Mouse (Mus musculus) layer of hippocampus, postnatal 36 days (tissue): ENCODE data around the gene Nkx2-2. TPM values are rescaled to one million over a fixed set of nuclear protein-coding genes. Genes with fewer than 3 reads are reported as not detected.
"Not testable (repeated sequence)": the region's sequence is repeated elsewhere in the genome, so short reads cannot be mapped to it uniquely, and the experiment has no call there.

Source experiments
- DNase-seq, 2 experiments: peaks; one replicate each; pipeline ENCODE4 v3.0.0; 2022
- total RNA-seq, 2 experiments: library from RNA; stranded (reverse); gene quantifications; 2 replicates each; pipeline ENCODE4 v1.2.3; 2021

Nkx2-2 gene
- total RNA-seq, 2 experiments from 2014 or later = 6.4 to 6.6 TPM

DNA sequence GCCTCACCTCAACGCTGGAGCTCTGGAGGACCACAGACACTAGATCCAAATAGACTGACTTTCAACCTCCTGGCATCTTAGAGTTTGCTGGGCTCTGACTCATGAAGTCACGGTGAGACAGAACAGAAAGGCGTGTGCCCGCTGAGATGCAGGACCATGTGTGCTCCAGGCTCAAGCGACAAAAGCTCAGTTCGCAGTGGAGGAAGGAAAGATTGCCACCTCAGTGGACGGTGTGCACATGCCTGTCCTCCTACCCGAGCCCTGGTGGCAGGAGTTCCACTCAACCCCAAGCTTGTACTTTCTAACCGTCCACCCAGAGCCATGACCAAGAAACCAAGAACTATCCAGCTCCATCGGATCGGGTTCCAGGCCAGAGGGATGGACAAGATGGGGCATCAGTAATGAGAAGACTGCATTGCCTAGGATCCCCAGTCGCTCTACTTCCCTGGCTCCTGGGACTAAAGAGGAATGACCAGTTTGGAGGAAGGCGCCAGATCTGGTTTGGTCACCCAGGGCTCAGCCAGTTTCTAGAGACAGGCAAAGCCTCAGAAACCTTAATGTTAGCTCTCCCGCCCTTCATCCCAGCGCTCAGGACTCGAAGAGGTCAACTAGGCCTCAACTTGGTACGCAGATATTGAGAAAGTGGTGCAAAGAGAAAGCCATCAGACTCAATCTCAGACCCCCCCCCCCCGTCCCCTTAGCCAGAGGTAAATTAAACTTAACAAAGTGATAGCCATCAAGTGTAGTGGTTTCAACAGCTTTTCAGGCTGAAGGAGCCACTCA, 11.9 kb downstream of the Nkx2-2 start:
- no peak for DNase-seq

- no peak for DNase-seq
These were observed 12.8 kb downstream of the Nkx2-2 start for GRCm38 (mm10) chr2:147181304-147181665.

GRCm38 (mm10) chr2:147180649-147181303, 13.3 kb downstream of the Nkx2-2 start:
- DNase-seq = peak in 1 of 2 experiments; percentile 59

- peak in 1 of 2 experiments; percentile 66 for DNase-seq
These were observed 15.7 kb downstream of the Nkx2-2 start for GRCm38 (mm10) chr2:147178091-147179059.

DNA sequence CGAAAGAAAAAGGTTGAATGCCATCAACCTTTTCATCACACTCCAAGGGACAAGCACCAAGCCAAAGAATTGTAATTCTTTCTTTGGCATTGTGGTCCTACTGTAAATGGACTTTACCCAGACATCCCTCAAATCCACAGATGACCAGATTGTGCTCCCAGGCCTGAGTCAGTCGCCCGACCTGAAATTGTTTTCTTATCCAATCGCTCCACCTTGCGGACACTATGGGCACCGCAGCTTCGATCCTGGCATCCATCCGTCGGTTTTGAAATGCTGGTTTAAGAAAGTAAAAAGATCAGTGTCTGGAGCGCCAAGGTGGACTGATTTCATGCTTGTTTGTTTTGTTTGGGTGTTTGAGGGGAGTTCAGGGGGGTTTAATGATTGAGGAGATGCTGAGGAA, 16.4 kb downstream of the Nkx2-2 start:
- DNase-seq = peak; percentile 78 to 79

DNA sequence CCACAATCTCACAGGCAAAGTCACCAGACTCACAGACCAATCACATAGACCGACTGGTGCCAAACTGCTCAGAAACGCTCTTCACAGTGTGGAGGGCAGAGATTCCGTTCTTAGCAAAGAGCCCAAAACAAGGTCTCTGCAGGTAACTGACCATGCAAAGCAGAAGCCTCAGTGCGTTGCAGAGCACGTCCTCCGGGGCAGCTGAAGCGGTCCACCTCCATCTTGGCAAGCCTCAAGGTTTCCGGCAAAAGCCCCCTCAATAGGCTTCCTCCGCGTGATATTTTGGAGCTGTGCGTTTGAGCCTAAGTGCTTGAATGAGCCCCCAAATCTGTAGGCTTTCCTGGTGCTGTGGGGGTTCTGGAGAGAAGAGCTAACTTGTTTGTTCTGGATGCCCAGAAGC, 18.7 kb downstream of the Nkx2-2 start:
- no peak for DNase-seq

- DNase-seq = no peak
These were observed 20.3 kb downstream of the Nkx2-2 start for GRCm38 (mm10) chr2:147173751-147174150.

DNA sequence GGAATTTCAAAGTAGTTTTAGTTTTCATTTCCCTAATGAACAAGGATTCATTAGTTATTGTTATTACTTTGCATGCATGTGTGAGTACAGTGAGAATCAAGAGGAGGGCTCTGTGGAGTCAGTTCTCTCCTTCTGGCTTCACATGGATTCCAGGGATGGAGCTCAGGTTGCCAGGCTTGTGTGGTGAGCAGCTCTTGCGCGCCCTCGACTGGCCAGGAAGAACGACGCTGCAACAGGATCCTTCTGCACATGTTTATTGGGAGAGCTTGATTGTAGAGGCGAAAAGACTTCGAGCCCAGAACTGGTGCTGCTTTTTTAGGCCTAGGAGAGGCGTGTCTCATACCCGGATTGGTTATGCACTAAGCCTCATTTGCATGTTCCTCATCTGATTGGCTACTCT, 23.5 kb downstream of the Nkx2-2 start:
- not testable (repeated sequence) for DNase-seq

DNA sequence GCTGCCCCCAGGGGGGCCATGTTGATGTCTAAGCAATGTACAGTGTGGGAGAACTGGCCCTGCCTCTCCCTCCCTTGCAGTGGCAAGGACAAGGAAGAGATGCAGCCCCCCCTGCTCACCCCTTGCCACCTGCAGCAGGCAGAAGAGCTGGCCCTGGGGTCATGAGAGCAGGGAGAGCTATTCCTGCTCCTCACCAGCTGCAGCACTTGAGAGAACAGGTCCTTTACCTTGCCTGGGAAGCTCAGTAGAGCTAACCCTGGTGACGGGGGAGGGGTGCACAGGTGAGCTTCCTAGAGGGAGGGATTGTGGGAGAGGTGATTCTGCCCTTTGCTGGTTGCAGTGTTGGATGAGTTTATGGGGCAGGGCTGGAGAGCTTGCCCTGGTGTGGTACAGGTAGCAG, 28.2 kb downstream of the Nkx2-2 start:
- no peak for DNase-seq

GRCm38 (mm10) chr2:147165376-147165775, 28.7 kb downstream of the Nkx2-2 start:
- DNase-seq = no peak

DNA sequence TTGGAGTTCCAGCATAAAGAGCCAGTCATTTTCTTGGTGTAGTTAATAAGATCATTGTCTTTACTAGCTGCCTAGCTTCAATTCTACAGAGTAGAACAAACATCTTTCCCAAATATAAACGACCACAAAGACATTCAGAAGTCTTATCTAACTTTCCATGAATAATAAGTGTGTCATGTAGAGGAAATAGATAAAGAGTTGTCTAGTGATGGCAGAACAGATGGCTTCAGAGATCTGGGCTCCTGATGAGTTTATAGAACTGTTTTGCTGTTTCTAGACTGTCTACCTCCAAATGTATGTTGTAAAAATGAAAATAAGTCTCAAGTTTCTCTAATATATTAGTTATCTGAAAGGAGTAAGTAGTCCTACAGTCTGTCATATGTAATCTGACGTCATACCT, 41.5 kb downstream of the Nkx2-2 start:
- DNase-seq = no peak

Other genes starting within 250 kb of the Nkx2-2 start
- 10 to 100 TPM; 44.3 to 47.2 TPM for gene Xrn2, start 181.2 kb downstream of the Nkx2-2 start, total RNA-seq
- gene Nkx2-4, start 108.8 kb downstream of the Nkx2-2 start, total RNA-seq = not detected
- not detected for gene Pax1, start 167.7 kb upstream of the Nkx2-2 start, total RNA-seq